Mouse (Mus musculus) spleen, postnatal 10 days (tissue): ENCODE results near the gene 1700012P22Rik.

ENCODE experiments used
- DNase-seq, 2 experiments: peaks; one replicate each; pipeline ENCODE4 v3.0.0; 2021 to 2022; ENCODE audit warnings: low spot score in 2 of 2

Gene 1700012P22Rik

GRCm38 (mm10) chr4:144438672-144439071 is at the start of gene 1700012P22Rik:
TSS of gene 1700012P22Rik (minus strand) at chr4:144438772.
- no peak for DNase-seq

GRCm38 (mm10) chr4:144468091-144468490 is 29.5 kb upstream of the 1700012P22Rik start:
- no peak for DNase-seq

DNA sequence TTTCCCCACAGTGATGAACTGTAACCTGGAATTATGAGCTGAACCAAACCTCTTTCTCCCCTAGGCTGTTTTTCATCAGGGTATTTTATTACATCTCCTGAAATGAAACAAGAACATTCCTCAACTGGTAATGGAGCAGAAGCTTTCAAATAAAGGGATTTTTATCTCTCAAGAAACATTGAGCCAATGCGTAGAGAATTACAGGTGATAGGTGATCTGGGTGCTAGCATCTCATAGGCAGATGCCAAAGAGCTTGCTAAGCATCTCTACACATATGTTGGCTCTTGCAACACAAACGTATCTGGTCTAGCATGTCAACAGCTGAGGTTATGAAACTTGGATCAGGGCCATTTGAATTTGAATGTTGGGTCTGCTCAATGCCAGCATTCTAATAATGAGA is 26.6 kb upstream of the 1700012P22Rik start:
- no peak for DNase-seq

DNA sequence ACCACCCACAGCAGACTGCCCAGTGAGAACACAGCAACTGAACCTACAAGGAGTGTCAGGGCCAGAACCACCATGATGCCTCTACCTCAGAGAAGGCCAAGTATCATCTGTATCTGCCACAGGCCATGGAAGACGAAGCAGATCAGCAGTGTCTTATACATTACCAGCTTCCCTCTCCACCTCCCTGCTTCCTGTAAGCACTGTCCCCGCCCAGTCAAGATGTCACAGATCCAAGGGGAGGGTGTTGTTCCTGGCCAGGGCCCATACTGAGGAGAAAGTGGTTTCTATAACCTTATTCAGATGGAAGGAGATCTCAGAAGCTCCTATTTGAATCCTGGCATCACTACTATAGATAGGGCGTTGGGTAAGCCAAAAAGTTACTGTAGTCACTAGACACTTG is 25.1 kb upstream of the 1700012P22Rik start, which contains the start of gene Aadacl3:
Gene Aadacl3 (minus strand): TSS at position 101 of the 400 bp plus-strand sequence.
- DNase-seq, result no peak

DNA sequence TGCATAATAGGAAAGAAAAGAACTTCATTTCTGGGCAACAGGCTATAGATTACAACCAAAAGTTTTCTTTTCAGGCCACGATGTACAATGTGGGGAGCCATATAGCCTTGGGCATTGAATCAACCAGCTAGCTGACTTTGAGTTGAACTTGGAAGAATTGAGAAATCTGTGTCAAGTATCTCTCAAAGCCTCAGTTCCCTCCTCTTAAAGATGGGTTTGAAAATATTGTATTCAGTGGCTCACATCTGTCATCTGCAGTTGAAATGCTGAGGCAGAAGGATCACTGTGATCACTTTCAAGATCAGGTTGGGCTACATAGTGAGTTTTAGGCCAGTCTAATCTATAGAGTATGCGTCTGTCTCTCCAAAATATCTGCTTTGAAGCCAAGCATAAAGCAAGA is 14.6 kb upstream of the 1700012P22Rik start, which contains the start of gene Gm9944:
Gene Gm9944 (minus strand): TSS at position 101 of the 400 bp plus-strand sequence.
- no peak for DNase-seq

DNA sequence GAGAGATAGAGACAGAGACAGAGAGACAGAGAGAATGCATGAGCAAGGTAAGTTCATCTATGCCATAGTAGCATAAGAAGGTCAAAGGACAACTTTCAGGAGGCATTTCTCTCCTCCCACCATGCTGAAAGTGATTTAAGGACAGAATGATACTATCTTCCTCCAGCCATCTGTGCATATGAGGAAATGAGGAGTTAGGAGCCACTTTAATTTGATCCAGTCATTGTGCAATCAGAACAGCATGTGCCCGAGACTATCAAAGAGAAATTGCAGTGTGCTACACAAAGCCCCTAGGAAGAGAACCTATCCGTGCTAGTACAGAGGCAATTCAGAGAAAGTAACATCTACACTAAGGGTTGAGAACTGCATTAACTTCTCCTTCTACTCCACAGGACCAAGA is 10.0 kb upstream of the 1700012P22Rik start:
- no peak for DNase-seq

DNA sequence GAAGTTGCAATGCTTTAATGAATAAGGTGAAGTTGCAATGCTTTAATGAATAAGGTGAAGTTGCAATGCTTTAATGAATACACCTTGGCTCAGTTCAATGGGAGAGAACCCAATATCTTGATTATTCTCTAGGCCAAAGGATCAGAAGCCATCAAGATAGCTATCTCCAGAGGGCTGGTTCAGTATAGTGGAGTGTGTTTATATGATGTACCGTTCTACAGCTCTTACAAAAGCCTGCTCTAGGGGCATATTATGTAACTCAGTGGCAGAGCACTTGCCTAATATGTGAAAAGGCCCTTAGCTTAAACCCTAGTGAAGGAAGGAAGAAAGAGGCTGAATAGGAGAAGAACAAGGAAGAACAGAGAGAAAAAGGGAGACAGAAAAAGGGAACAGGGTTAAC is 3.0 kb upstream of the 1700012P22Rik start:
- DNase-seq, result no peak

DNA sequence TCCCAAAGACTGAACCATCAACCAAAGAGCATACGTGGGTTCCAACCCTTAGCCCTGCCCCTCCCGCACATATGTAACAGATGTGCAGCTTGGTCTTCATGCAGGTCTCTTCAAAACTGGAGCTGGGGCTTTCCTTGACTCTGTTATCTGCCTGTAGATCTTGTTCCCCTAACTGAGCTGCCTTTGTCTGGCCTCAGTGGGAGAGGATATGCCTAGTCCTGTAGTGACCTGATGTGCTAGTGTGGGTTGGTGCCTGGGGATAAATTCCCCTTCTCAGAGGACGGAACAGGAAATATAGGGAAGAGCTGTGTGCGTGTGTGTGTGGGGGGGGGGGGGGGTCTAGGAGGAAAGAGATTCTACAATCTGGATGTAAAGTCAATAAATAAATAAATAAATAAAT is 2.5 kb upstream of the 1700012P22Rik start:
- no peak for DNase-seq

- DNase-seq, result no peak
Measured at GRCm38 (mm10) chr4:144433216-144433615, 5.4 kb downstream of the 1700012P22Rik start.

GRCm38 (mm10) chr4:144430723-144431122 is 7.8 kb downstream of the 1700012P22Rik start:
- no peak for DNase-seq

- DNase-seq, result peak in 1 of 2 experiments; percentile 17
Measured at GRCm38 (mm10) chr4:144428868-144429267, 9.7 kb downstream of the 1700012P22Rik start.

GRCm38 (mm10) chr4:144424590-144424989 is 14.0 kb downstream of the 1700012P22Rik start:
- no peak for DNase-seq

DNA sequence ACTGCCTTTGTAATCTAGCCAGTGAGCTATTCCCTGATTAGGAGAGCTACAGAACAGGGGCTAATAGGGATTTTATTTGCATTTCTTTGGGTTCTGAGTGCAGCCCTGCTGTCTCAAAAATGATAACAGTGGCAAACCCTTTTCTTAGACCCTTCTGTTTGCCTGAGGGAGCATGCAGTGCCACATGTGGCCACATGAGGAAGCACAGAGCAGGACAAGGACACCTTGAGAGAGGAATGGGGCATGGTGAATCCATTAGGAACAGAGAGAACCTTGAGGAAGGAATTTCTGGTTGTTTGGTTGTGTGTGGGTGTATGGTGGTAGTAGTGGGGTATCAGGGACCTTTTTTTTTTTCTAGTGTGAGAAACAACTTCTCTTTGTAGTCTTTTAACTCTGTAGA is 17.9 kb downstream of the 1700012P22Rik start:
- DNase-seq, result no peak

GRCm38 (mm10) chr4:144408290-144408689 is 30.3 kb downstream of the 1700012P22Rik start, which contains the start of gene Pramef12:
TSS of gene Pramef12 (minus strand) at chr4:144408464.
- no peak for DNase-seq

DNA sequence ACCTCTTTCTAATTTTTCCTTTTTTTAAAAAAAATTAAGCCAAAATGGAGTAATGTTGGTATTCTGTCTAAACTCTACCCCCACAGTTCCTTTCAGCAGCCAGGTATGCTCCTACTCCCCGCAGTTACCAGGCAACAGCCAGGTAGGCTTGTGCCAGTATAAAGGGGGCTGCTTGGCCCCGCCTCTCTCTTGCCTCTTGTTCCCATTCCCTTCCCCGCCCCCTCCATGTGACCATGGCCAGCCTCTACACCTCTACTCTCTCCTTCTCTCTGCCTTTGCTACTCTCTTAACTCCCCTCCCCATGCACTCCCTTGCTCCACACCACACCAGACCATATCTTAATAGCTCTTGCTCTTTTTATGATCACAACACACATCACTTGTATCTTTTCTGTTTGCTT is 32.3 kb downstream of the 1700012P22Rik start:
- no peak for DNase-seq

DNA sequence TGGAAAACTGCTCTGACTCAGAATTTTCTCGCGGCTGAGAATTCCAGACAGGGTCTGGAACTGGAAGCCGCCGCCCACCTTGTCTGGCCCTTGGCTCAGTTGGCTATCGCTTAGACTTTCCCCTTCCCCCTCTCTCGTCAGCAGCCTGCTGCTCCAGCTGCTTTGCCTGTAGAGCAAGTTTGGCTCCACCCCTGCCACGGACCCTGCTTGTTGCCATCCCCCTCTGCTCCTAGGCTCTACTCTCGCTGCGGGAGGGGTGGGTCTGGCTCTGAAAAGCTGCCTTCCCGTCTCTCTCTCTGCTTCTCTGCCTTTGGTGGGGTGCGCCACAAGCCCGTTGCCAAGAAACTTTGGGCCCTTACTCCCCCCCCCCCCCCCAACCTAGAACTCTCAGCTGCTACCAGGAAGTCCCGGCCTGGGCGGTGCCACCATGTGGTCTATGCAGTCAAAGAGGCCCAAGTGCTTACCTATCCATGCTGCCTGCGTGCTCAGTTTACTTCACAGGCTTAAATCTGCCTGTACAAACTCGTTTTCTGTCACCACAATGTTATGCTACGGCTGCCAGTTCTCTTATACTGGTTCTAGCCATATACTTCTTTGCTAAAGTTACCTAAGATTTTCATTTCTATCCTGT is 34.0 kb downstream of the 1700012P22Rik start:
- peak in 1 of 2 experiments; percentile 16 for DNase-seq

GRCm38 (mm10) chr4:144402712-144403111 is 35.9 kb downstream of the 1700012P22Rik start:
- DNase-seq, result no peak

DNA sequence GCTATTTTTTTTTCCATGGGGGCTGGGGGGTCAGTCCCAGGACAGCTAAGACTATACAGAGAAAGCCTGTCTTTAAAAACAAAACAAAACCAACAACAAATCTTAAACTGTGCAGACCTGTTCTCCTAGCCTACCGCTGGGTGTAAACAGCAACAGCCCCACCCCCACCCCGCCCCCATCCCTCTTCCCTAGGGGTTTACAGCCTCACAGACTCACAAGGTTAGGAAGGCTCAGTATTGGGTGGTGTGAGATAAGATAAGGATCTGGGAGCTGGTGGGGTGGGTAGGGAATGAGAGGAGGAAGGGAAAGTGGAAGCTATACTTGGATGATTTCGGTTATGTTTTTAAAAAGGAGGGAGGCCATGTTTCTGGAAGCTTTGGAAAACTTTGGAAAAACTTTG is 42.3 kb downstream of the 1700012P22Rik start:
- no peak for DNase-seq

GRCm38 (mm10) chr4:144377911-144378310 is 60.7 kb downstream of the 1700012P22Rik start, which contains the start of gene Pramef20:
TSS of gene Pramef20 (minus strand) at chr4:144377933.
- DNase-seq, result no peak
